Mouse (Mus musculus) heart, postnatal 0 days (tissue): ENCODE measurements around the gene Cyp2w1.

Source experiments
- CTCF ChIP-seq: IDR thresholded peaks from 2 replicates; pipeline ENCODE4 v1.5.1; 2016; ENCODE audit warnings: antibody characterized with exemption, control low read depth, low read depth
- EP300 ChIP-seq: IDR thresholded peaks from 2 replicates; pipeline ENCODE4 v1.6.1; 2016; ENCODE audit warnings: antibody characterized with exemption, low read depth

DNA sequence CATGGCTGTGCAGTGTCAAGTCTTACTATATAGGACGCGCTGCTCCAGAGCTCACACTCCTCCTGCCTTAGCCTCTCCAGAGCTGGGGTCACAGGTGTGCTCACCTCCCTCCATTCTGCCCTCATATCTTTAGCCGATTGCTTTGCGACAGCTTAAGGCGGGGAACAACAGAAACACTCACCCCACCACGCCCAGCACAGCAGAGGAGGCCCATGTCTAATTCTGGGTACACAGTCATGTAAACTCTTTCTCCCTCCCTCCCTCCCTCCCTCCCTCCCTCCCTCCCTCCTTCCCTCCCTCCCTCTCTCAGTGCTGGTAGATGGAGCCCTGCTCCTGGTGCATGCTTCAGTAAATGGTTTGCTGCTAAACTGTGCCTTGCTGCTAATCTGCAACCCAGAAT, 2.7 kb upstream of the Cyp2w1 start:
- TF ChIP-seq CTCF, result no peak
- no peak for TF ChIP-seq EP300
